Mouse (Mus musculus) neural tube, embryonic 12.5 days (tissue): Measurements from ENCODE around the gene Fry. TPM values are rescaled to one million over a fixed set of nuclear protein-coding genes. Genes with fewer than 3 reads are reported as not detected.

ENCODE experiments used
- ATAC-seq: fragments of 200-750 bp; cut with Nextera tagmentation; 2 replicates; pipeline ENCODE4 v1.8.0; 2017; ENCODE audit warnings: low read depth, mild to moderate bottlenecking, moderate TSS enrichment, moderate library complexity; ENCODE audit not compliant: low FRiP score
- H3K27ac ChIP-seq: fragments of 300-500 bp; sonication (generic); 2 replicates; pipeline ENCODE4 v1.5.1; 2016
- H3K27me3 ChIP-seq: fragments of 300-500 bp; sonication (generic); replicated peaks from 2 replicates; pipeline ENCODE4 v1.6.1; 2016; ENCODE audit warnings: mild to moderate bottlenecking
- H3K36me3 ChIP-seq: fragments of 300-500 bp; sonication (generic); 2 replicates; pipeline ENCODE4 v1.6.1; 2016; ENCODE audit warnings: mild to moderate bottlenecking
- H3K4me1 ChIP-seq: fragments of 300-500 bp; sonication (generic); 2 replicates; pipeline ENCODE4 v1.6.1; 2016
- H3K4me2 ChIP-seq: fragments of 300-500 bp; sonication (generic); replicated peaks from 2 replicates; pipeline ENCODE4 v1.6.1; 2016; ENCODE audit warnings: mild to moderate bottlenecking
- H3K4me3 ChIP-seq: fragments of 300-500 bp; sonication (generic); 2 replicates; pipeline ENCODE4 v1.5.1; 2016
- H3K9ac ChIP-seq: fragments of 300-500 bp; sonication (generic); 2 replicates; pipeline ENCODE4 v1.6.1; 2016; ENCODE audit warnings: mild to moderate bottlenecking
- H3K9me3 ChIP-seq: fragments of 300-500 bp; sonication (generic); 2 replicates; pipeline ENCODE4 v1.6.1; 2016; ENCODE audit warnings: mild to moderate bottlenecking
- WGBS: fragments of 180-500 bp; shearing (Covaris S2); methylation state at CpG from one replicate; pipeline ENCODE4 v1.1.7; 2016; 5-methylcytosine and 5-hydroxymethylcytosine counted together
- polyA plus RNA-seq: library from polyadenylated mRNA; unstranded; fragments of >200 nt; fragmentation: Nextera tagmentation; extraction: Ambion mirVana; gene quantifications from 2 replicates; pipeline ENCODE4 v1.2.1, GENCODE M21; 2016

The Fry gene
- polyA plus RNA-seq, 1 experiment from 2014 or later, result 31.9 TPM

DNA sequence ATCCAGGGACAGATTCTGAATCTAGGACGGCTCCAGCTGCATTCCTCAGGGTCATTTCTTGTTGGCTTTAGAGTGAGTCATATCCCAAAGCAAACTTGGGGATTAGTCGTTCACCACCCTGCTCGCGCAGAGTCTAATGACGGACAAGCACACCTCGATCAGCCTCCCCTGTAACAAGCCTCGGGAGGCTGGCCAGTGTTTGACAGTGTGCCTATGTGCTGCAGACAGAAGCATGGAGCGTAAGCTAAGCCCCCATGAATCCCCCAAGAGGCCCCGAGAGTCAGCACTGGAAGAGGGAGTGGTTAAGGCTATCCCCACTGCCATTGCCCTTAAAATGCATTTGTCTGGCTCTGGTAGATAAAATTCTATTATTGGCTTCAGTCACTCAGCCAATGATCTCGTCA lies 214.9 kb downstream of the Fry start:
- Histone ChIP-seq H3K27me3 (no peaks in the 10 kb centered on the region), H3K9ac (no peak overlapping the region), H3K27ac (no peak overlapping the region), H3K4me1 (no peaks in the 10 kb centered on the region), H3K36me3 (no peaks in the 10 kb centered on the region), H3K4me3 (no peak overlapping the region), H3K4me2 (no peak overlapping the region), H3K9me3 (no peaks in the 10 kb centered on the region)
- no peak for ATAC-seq
- WGBS, result 80% methylated on average over 10 of the region's 10 CpGs

DNA sequence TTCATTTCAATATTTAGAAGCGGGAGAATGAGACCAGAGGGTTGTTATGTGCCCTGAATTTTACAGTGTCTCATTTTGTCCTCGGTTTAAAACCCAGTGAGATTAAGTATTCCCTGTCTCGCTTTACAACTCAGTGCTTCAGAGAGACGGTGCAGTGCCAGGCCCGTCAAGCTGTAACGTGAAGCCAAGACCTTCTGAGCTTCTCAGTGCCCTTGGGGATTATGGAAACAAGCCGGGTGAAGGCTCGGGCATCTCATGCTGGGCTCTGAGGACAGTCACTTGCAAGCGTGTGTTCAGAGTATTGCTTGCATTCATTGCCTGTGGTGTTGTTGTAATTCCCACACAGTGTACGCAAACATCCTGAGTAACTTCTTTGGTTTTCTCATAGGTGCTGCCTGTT lies 218.0 kb downstream of the Fry start:
- WGBS, result 67% methylated on average over 10 of the region's 10 CpGs
- H3K4me3 ChIP-seq, result no peak overlapping the region

DNA sequence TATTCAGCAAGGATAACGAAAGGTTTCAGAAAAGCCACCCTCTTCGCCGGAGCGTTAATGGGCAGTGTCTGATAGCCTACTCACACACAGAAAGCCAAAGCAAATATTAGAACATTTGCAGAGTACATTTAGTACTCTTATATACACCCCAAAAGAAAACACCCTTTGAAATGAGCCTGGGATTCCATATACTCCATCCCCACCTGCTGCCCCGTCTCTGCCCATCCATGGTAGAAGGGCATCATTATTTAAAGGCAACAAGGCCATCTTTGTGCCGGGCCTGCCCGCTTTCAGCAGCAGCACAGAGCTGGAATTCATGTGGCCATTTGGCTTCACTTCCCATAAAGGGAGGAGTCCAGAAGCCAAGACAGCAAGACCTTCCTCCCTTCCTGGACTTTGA lies 219.3 kb downstream of the Fry start:
- H3K9ac ChIP-seq, result no peak overlapping the region
- no peaks in the 10 kb centered on the region for H3K36me3 ChIP-seq
- ATAC-seq, result no peak
- H3K4me3 ChIP-seq, result no peak overlapping the region
- H3K9me3 ChIP-seq, result no peaks in the 10 kb centered on the region
- no peaks in the 10 kb centered on the region for H3K4me1 ChIP-seq
- no peaks in the 10 kb centered on the region for H3K27me3 ChIP-seq
- 84% methylated on average over 7 of the region's 7 CpGs for WGBS
- H3K4me2 ChIP-seq, result no peak overlapping the region
- H3K27ac ChIP-seq, result no peak overlapping the region

More for the DNA sequence above, 218.0 kb downstream of the Fry start:
- no peak overlapping the region for H3K4me2 ChIP-seq
- H3K4me1 ChIP-seq, result no peaks in the 10 kb centered on the region
- H3K27ac ChIP-seq, result no peak overlapping the region
- H3K9ac ChIP-seq, result no peak overlapping the region
- H3K9me3 ChIP-seq, result no peaks in the 10 kb centered on the region
- no peaks in the 10 kb centered on the region for H3K36me3 ChIP-seq
- H3K27me3 ChIP-seq, result no peaks in the 10 kb centered on the region
- no peak for ATAC-seq

DNA sequence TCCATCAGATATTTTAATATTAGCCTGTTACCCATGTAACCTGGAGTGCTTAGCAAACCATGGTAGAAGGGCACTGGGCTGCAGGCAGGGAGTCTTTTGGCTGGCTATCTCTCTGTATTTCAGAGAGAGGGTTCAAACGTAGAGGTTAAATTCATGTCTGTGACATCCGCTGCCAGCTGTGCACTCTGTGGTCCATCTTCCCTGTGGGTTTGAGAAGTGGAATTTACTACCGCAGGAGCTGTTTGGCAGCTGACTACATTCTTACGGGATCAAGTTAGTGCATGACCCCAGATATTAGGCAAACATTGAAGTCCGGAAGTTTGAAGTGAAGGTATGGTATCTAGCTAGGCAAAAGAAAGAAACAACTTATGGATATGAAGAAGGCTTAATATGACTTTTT lies 222.5 kb downstream of the Fry start:
- H3K4me2 ChIP-seq, result no peak overlapping the region
- H3K9ac ChIP-seq, result no peak overlapping the region
- 75% methylated on average over 5 of the region's 5 CpGs for WGBS
- H3K4me1 ChIP-seq, result no peaks in the 10 kb centered on the region
- no peak for ATAC-seq
- H3K27me3 ChIP-seq, result no peaks in the 10 kb centered on the region
- H3K9me3 ChIP-seq, result no peaks in the 10 kb centered on the region
- no peak overlapping the region for H3K27ac ChIP-seq
- H3K4me3 ChIP-seq, result no peak overlapping the region
- 0 out of 2 replicates have a peak, but pooled peaks cover 2% of the 10 kb centered on the region for H3K36me3 ChIP-seq

DNA sequence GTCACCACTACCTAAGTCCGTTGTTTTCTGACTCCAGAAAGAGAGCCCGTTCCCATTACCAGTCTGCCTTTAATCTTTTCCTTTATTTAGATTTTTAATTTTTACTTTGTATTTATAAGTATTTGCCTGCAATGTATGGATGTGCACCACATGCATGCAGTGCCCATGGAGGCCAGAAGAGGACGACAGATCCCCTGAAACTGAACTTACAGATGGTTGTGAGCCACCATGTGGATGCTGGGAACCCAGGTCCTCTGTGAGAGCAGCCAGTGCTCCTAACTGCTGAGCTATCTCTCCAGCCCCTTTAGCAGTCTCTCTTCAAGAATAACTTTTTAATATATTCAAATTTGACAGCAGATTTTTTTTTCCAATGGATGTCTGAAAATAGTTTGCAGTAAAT lies 223.7 kb downstream of the Fry start:
- Histone ChIP-seq H3K27me3 (no peaks in the 10 kb centered on the region), H3K4me1 (no peaks in the 10 kb centered on the region), H3K36me3 (peaks cover 11% of the 10 kb centered on the region), H3K27ac (no peak overlapping the region), H3K9ac (no peak overlapping the region), H3K4me3 (no peak overlapping the region), H3K4me2 (no peak overlapping the region), H3K9me3 (0 out of 2 replicates have a peak, but pooled peaks cover 7% of the 10 kb centered on the region)
- no peak for ATAC-seq
- 96% methylated on average over 3 of the region's 3 CpGs for WGBS

DNA sequence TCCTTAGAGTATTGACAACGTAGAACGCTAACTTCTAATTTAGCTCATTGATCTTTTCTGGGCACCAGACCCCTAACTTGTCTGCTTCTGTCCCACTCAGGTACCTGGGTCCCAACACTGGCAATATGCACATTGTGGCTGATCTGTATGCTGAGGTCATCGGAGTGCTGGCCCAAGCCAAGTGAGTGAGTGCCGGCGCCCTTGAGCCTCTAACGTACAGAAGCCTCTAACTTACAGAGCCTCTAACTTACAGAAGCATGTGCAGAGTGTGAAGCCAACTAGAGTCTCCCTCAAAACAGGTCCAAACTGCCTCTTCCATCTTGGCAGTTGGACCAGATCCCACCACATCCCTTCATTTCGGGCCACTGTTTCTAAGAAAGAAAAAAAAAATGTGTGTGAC lies 227.5 kb downstream of the Fry start:
- Histone ChIP-seq H3K4me1 (no peaks in the 10 kb centered on the region), H3K4me3 (no peak overlapping the region), H3K36me3 (peaks cover 19% of the 10 kb centered on the region), H3K9ac (no peak overlapping the region), H3K27me3 (no peaks in the 10 kb centered on the region), H3K4me2 (no peak overlapping the region), H3K27ac (no peak overlapping the region), H3K9me3 (0 out of 2 replicates have a peak, but pooled peaks cover 12% of the 10 kb centered on the region)
- WGBS, result 94% methylated on average over 7 of the region's 7 CpGs
- ATAC-seq, result no peak

DNA sequence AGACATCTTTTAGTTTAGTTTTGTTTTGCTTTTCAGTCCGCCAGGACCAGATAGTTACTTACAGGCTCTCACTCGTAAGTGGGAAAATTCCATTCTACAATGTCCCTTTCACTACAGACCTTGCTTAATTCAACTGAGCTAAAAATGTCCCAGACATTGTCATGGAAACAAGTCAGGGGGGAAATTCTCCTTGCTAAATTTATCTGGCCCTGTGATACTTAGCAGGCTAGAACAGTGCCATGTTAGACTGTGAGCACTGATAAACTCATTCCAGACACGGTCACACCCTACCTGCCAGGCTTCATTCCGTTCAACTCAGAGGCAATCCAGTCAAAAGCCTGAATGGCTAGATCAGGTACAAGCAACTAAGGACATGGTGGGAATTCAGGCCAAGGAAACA lies 227.9 kb downstream of the Fry start:
- WGBS, result 87% methylated on average over 4 of the region's 4 CpGs

DNA sequence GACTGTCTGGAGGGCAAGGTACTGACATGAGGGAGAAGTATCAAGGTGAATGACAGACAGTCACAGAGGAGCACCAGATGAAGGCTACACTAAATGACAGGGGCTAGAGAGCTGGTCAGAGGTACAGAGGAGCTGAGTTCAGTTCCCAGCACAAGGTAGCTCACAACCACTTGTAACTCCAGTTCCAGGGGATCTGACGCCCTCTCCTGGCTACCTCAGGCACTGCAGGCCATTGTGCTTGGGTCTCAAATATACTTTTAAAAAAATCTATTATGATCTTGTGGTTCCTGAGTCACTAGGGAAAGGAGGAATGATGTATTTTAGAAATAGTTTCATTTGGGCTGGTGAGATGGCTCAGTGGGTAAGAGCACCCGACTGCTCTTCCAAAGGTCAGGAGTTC lies 229.4 kb downstream of the Fry start:
- no peaks in the 10 kb centered on the region for H3K4me1 ChIP-seq
- 92% methylated on average over 2 of the region's 2 CpGs for WGBS
- H3K4me2 ChIP-seq, result no peak overlapping the region
- H3K9ac ChIP-seq, result no peak overlapping the region
- ATAC-seq, result no peak
- H3K27me3 ChIP-seq, result no peaks in the 10 kb centered on the region
- H3K9me3 ChIP-seq, result 0 out of 2 replicates have a peak, but pooled peaks cover 12% of the 10 kb centered on the region
- no peak overlapping the region for H3K4me3 ChIP-seq
- no peak overlapping the region for H3K27ac ChIP-seq
- H3K36me3 ChIP-seq, result peaks cover 19% of the 10 kb centered on the region

More for the DNA sequence above, 227.9 kb downstream of the Fry start:
- Histone ChIP-seq H3K36me3 (peaks cover 19% of the 10 kb centered on the region), H3K9ac (no peak overlapping the region), H3K27ac (no peak overlapping the region), H3K9me3 (0 out of 2 replicates have a peak, but pooled peaks cover 12% of the 10 kb centered on the region), H3K27me3 (no peaks in the 10 kb centered on the region), H3K4me3 (no peak overlapping the region), H3K4me1 (no peaks in the 10 kb centered on the region), H3K4me2 (no peak overlapping the region)
- no peak for ATAC-seq

DNA sequence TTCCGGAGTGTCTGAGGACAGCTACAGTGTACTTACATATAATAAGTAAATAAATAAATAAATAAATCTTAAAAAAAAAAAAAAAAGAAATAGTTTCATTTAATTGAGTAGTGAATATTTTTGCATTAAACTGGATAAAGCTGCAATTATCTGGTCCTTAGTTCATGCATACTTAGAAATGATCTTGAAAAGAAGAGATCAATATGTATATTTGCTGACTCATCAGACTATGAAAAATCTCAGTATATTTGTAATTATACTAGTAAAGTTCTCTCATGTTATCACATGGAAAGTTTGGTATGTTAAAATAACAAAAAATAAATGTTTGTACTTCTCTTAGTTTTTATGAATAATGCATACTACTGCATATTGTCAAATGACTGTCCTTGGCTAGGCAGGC lies 229.9 kb downstream of the Fry start:
- Histone ChIP-seq H3K9ac (no peak overlapping the region), H3K27me3 (no peaks in the 10 kb centered on the region), H3K36me3 (peaks cover 19% of the 10 kb centered on the region), H3K9me3 (0 out of 2 replicates have a peak, but pooled peaks cover 12% of the 10 kb centered on the region), H3K27ac (no peak overlapping the region), H3K4me3 (no peak overlapping the region), H3K4me2 (no peak overlapping the region), H3K4me1 (no peaks in the 10 kb centered on the region)
- 100% methylated on average over 1 of the region's 1 CpGs for WGBS
- ATAC-seq, result no peak

DNA sequence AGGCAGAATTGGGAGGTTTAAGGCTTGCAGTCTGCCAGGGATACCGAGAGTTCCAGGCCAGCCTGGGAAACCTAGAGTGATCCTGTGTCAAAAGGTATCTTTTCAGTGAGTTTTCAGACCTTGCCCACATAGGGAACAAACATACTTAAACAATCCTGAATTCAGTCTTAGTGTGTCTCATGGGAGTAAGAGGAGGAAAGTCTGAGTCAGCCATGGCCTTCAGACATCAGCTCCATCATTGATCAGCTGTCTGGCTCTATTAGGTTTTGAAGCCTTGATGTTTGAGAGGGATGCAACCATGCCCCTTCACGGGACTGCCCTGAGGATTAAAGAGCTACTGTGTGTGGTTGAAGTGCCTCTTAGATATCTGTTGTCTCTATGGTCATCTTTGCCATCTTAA lies 232.7 kb downstream of the Fry start:
- no peak overlapping the region for H3K27ac ChIP-seq
- no peaks in the 10 kb centered on the region for H3K27me3 ChIP-seq
- H3K9ac ChIP-seq, result no peak overlapping the region
- no peaks in the 10 kb centered on the region for H3K4me1 ChIP-seq
- no peak overlapping the region for H3K4me3 ChIP-seq
- no peak overlapping the region for H3K4me2 ChIP-seq
- no peak for ATAC-seq
- peaks cover 26% of the 10 kb centered on the region for H3K36me3 ChIP-seq
- 0 out of 2 replicates have a peak, but pooled peaks cover 12% of the 10 kb centered on the region for H3K9me3 ChIP-seq
- WGBS, result 78% methylated on average over 2 of the region's 2 CpGs

DNA sequence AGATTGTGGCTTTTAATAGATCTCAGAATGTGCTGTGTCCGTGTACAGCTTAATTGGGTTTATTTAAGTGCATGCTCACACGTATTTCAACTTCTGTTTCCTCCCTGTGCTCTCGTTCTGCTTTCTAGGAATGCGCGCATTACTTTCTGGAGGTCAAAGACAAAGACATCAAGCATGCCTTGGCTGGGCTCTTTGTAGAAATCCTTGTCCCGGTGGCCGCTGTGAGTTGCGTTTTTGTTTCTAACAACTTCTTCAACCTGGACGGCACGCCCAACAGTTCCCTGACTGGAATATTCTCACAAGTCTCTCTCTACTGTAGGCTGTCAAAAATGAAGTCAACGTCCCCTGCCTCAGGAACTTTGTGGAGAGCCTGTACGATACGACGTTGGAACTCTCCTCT lies 240.2 kb downstream of the Fry start:
- no peaks in the 10 kb centered on the region for H3K27me3 ChIP-seq
- no peaks in the 10 kb centered on the region for H3K9me3 ChIP-seq
- H3K4me3 ChIP-seq, result no peak overlapping the region
- 90% methylated on average over 14 of the region's 14 CpGs for WGBS
- H3K36me3 ChIP-seq, result peaks cover 31% of the 10 kb centered on the region
- H3K9ac ChIP-seq, result no peak overlapping the region
- no peak for ATAC-seq
- H3K27ac ChIP-seq, result no peak overlapping the region
- no peak overlapping the region for H3K4me2 ChIP-seq
- H3K4me1 ChIP-seq, result no peaks in the 10 kb centered on the region

DNA sequence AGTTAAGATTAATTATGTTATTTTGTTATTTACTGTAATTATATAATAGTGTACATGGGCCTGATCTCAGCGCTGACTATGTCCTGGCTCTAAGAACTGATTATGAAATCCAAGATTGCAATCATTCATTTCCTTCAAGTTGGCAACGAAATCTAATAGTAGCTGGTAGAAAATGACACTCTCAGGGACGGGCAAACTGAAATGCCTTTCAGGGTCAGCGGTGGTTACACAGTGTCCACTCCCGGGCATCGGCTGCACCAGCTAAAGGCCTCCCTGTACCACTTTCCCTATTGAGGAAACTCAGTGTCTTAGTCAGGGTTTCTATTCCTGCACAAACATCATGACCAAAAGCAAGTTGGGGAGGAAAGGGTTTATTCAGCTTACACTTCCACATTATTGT lies 243.8 kb downstream of the Fry start:
- Histone ChIP-seq H3K4me3 (no peak overlapping the region), H3K9ac (no peak overlapping the region), H3K9me3 (no peaks in the 10 kb centered on the region; the same call in 1 of the 2 replicates), H3K4me1 (no peaks in the 10 kb centered on the region), H3K27me3 (no peaks in the 10 kb centered on the region), H3K27ac (no peak overlapping the region), H3K36me3 (peaks cover 25% of the 10 kb centered on the region; the same call in 1 of the 2 replicates), H3K4me2 (no peak overlapping the region)
- ATAC-seq, result no peak
- 90% methylated on average over 6 of the region's 6 CpGs for WGBS

DNA sequence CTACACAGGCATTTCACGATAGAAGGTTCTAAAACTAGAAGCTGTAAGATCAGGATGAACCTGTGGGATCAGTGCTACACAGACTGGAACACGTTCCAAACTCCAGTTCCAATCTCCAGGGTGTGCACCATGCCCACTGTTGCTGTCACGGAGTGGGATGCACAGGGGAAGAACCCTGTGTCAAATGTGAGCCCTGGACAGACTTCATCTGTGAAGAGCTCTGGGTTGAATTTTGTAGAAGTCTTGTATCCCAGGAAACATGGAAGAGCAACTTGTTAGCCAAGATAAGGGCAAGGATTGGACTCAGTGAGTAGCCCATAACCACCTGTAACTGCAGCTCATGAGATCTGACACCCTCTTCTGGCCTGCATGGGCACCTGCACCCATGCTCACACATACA lies 246.2 kb downstream of the Fry start:
- Histone ChIP-seq H3K36me3 (peaks cover 13% of the 10 kb centered on the region; the same call in 1 of the 2 replicates), H3K27me3 (no peaks in the 10 kb centered on the region), H3K27ac (no peak overlapping the region), H3K4me2 (no peak overlapping the region), H3K4me3 (no peak overlapping the region), H3K9me3 (no peaks in the 10 kb centered on the region; the same call in 1 of the 2 replicates), H3K9ac (no peak overlapping the region), H3K4me1 (no peaks in the 10 kb centered on the region)
- ATAC-seq, result no peak
- 83% methylated on average over 3 of the region's 3 CpGs for WGBS
